Mouse (Mus musculus) cerebellum, postnatal 25 days (tissue): Measurements from ENCODE around the gene Acsl5.

Experiments used
- DNase-seq, 2 experiments: peaks; one replicate each; pipeline ENCODE4 v3.0.0; 2021; ENCODE audit warnings: mixed read lengths in 2 of 2

Gene Acsl5

GRCm38 (mm10) chr19:55336441-55336840, 84.7 kb downstream of the Acsl5 start:
- DNase-seq, result no peak

- no peak for DNase-seq
Observed at GRCm38 (mm10) chr19:55337066-55337465, 85.3 kb downstream of the Acsl5 start.

GRCm38 (mm10) chr19:55337664-55338063, 85.9 kb downstream of the Acsl5 start:
- DNase-seq, result no peak

- no peak for DNase-seq
Observed at GRCm38 (mm10) chr19:55340521-55340920, 88.8 kb downstream of the Acsl5 start.

- no peak for DNase-seq
Observed at GRCm38 (mm10) chr19:55341377-55341776, 89.6 kb downstream of the Acsl5 start.

GRCm38 (mm10) chr19:55342423-55342822, 90.7 kb downstream of the Acsl5 start:
- no peak for DNase-seq

GRCm38 (mm10) chr19:55343274-55343673, 91.5 kb downstream of the Acsl5 start:
- no peak for DNase-seq
